Mouse (Mus musculus): ENCODE results near the gene Il12a.

Il12a gene

DNA sequence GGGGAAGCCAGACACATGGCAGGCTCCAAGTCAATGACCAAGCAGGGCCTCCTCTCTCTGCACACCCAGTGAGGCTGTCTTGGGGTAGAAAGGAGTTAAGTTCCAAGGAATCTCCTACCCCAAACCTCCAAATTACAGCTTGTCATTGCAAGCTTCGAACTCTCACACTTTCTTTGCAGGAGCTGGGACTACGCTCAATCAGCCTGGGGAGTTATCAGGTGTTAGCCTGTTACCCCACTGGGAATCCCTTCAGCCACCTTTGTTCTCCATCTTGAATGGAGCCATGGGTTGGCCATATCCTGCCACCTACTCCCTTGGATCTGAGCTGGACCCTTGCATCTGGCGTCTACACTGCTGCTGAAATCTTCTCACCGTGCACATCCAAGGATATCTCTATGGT is at the start of gene Il12a:
Gene Il12a (plus strand): TSS at position 301 of the 400 bp plus-strand sequence.
- in situ Hi-C loops (cut with MboI; ENCODE audit: low pct_unique_long_range_greater_than_20kb in 1 of 2, low sequenced_read_pairs in 2 of 2, unreplicated experiment in 1 of 2): no loop called here

GRCm38 (mm10) chr3:68642935-68643334 is 47.5 kb upstream of the Il12a start:
- in situ Hi-C loops (cut with MboI; ENCODE audit: low pct_unique_long_range_greater_than_20kb in 1 of 2, low sequenced_read_pairs in 2 of 2, unreplicated experiment in 1 of 2): no loop called here

DNA sequence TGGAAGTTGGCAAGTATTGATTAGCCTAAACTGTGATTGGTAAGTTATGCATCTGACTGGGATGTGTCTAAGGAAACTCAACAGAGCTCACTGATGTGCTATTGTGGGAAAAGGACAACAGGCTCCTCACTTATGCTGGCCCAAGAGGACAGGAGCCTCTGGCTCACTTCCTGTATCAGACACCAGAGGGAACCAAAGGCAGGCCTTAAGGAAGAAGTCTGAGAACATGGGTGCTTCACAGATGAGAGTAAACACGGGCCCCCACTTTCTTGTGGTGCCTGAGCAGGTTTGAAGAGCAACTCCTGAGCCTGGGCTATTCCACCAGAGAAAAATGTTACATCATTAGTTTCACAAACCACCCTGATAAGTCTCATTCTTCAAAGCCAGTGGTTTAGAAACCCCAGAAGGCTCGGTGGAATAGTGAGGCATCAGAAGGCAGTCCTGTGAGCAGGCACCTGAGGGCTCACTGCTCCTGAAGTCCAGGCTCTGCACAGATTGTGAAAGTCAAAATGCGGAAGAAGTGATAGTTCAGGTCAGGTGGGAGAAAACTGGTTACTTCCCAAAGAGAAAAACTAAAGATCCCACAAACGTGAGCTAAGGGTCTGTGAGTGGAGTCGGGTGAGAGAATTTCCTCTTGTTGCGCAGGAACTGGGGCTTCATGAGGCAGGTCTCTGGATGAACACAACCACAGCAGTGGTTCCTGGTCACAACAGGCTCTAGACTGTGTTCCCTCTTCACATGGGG is 43.9 kb upstream of the Il12a start:
- in situ Hi-C loops (cut with MboI; ENCODE audit: low pct_unique_long_range_greater_than_20kb in 1 of 2, low sequenced_read_pairs in 2 of 2, unreplicated experiment in 1 of 2): no loop called here

DNA sequence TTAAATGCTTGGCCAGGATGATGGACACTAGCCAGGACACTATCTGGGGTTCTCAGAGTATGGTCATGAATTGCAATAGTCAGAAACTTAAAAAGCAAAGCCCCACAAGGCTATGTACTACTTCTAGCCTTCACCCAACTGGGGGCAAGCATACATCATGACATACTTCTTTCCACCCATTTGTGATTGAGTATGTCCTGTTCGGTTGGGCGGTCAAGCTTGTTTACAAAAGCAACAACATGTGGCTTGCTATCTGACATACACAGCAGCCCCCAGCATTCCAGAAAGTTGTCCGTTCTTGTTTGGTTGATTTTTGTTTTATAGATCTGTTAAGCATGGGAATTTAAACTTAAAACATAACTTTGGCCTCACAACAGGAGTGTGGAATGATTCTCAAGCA is 43.2 kb upstream of the Il12a start:
- in situ Hi-C loops (cut with MboI; ENCODE audit: low pct_unique_long_range_greater_than_20kb in 1 of 2, low sequenced_read_pairs in 2 of 2, unreplicated experiment in 1 of 2): no loop called here

GRCm38 (mm10) chr3:68650251-68650650 is 40.2 kb upstream of the Il12a start:
- in situ Hi-C loops (cut with MboI; ENCODE audit: low pct_unique_long_range_greater_than_20kb in 1 of 2, low sequenced_read_pairs in 2 of 2, unreplicated experiment in 1 of 2): no loop called here

- in situ Hi-C loops (cut with MboI; ENCODE audit: low pct_unique_long_range_greater_than_20kb in 1 of 2, low sequenced_read_pairs in 2 of 2, unreplicated experiment in 1 of 2): no loop called here
Observed at GRCm38 (mm10) chr3:68656607-68657352, 33.7 kb upstream of the Il12a start.

DNA sequence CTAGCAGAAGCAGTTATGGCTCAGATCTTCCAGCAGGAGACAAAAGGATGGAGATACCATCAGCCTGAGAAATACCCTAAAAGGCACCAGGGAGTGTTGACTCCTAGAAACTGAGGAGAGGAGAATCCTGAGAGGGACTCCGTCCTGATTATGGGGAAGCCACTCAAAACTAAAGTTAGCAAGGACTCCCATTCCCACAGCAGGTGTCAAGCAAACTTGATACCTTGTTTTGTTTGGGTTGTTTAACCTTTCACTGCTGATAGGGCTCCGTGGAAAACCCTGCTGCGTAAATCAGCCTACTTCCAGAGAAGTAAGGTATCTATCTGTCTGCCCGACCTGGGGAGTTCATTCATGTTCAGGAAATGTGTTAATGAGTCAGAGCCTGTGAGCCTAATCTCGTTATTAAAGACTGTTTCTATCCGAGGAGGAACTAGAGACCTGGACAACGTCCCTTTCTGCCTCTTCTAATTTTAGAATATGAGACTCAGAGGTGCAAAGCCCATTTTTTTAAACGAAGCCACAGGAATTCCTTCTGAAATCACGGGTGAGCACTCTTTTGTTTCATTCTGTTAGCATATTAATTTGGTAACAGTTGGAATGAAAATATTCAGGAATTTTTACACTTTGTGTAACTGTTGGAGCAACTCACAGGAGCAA is 32.7 kb upstream of the Il12a start:
- in situ Hi-C loops (cut with MboI; ENCODE audit: low pct_unique_long_range_greater_than_20kb in 1 of 2, low sequenced_read_pairs in 2 of 2, unreplicated experiment in 1 of 2): no loop called here

GRCm38 (mm10) chr3:68659996-68660395 is 30.4 kb upstream of the Il12a start:
- in situ Hi-C loops (cut with MboI; ENCODE audit: low pct_unique_long_range_greater_than_20kb in 1 of 2, low sequenced_read_pairs in 2 of 2, unreplicated experiment in 1 of 2): no loop called here

GRCm38 (mm10) chr3:68660538-68660937 is 29.9 kb upstream of the Il12a start:
- in situ Hi-C loops (cut with MboI; ENCODE audit: low pct_unique_long_range_greater_than_20kb in 1 of 2, low sequenced_read_pairs in 2 of 2, unreplicated experiment in 1 of 2): no loop called here

- in situ Hi-C loops (cut with MboI; ENCODE audit: low pct_unique_long_range_greater_than_20kb in 1 of 2, low sequenced_read_pairs in 2 of 2, unreplicated experiment in 1 of 2): no loop called here
Observed at GRCm38 (mm10) chr3:68662386-68662785, 28.1 kb upstream of the Il12a start.

- in situ Hi-C loops (cut with MboI; ENCODE audit: low pct_unique_long_range_greater_than_20kb in 1 of 2, low sequenced_read_pairs in 2 of 2, unreplicated experiment in 1 of 2): no loop called here
Observed at GRCm38 (mm10) chr3:68664337-68664736, 26.1 kb upstream of the Il12a start.

DNA sequence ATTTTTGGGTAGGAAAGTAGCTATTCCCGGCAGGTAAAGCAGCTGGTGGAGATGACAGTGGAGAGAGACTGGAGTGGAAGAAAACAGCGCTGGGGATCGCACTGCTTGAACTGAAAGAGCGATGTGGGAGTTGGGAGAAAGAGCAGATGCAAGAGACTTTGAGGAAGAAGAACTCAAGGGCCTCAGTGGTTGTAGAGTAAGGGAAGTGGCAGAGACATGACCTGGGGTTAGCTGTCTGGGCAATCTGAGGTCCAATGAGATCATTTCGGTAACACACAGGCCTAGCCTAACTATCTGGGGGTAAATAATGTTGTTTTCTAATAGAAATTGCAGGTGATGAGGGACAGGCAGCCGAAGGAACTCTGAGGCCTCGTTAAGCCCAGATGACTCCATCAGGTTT is 24.1 kb upstream of the Il12a start:
- in situ Hi-C loops (cut with MboI; ENCODE audit: low pct_unique_long_range_greater_than_20kb in 1 of 2, low sequenced_read_pairs in 2 of 2, unreplicated experiment in 1 of 2): no loop called here

DNA sequence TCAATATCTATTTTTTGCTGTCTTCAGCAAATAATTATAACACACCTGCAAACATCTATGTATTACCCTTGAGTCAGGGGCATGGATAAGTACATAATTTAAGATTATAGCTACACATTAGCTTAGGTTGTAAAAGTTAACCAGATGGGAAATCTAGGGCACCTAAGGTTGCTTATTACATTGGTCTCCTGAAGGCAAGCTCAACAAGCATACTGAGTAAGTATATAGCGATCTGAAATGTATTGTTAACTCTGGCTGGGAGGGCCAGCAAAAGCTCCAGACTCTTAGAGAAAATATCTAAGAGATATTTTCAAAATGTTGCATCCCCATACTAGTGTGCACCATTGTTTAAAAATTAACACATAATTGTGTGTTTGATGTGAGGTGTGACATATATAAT is 22.6 kb upstream of the Il12a start:
- in situ Hi-C loops (cut with MboI; ENCODE audit: low pct_unique_long_range_greater_than_20kb in 1 of 2, low sequenced_read_pairs in 2 of 2, unreplicated experiment in 1 of 2): no loop called here

GRCm38 (mm10) chr3:68669418-68669974 is 20.9 kb upstream of the Il12a start:
- in situ Hi-C loops (cut with MboI; ENCODE audit: low pct_unique_long_range_greater_than_20kb in 1 of 2, low sequenced_read_pairs in 2 of 2, unreplicated experiment in 1 of 2): no loop called here

DNA sequence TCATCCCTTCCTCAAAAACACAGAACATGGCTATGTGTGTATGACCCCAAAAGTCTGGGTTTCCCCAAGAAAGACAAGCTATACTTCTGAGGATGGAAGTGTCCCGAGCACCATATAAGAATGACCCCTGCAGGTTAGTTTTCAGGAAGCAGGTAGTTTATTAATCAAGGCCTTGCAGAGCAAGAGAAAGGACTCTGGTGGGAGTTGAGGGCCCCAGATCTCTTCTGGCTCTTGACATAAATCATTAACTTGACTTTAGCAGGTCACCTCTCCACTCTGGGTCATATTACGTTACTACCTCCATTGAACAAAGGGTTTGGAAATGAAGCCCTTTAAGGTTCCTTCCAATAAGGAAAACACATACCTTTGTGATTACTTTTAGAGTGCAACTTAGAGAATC is 15.7 kb upstream of the Il12a start:
- in situ Hi-C loops (cut with MboI; ENCODE audit: low pct_unique_long_range_greater_than_20kb in 1 of 2, low sequenced_read_pairs in 2 of 2, unreplicated experiment in 1 of 2): no loop called here

GRCm38 (mm10) chr3:68675216-68675835 is 15.1 kb upstream of the Il12a start:
- in situ Hi-C loops (cut with MboI; ENCODE audit: low pct_unique_long_range_greater_than_20kb in 1 of 2, low sequenced_read_pairs in 2 of 2, unreplicated experiment in 1 of 2): no loop called here

DNA sequence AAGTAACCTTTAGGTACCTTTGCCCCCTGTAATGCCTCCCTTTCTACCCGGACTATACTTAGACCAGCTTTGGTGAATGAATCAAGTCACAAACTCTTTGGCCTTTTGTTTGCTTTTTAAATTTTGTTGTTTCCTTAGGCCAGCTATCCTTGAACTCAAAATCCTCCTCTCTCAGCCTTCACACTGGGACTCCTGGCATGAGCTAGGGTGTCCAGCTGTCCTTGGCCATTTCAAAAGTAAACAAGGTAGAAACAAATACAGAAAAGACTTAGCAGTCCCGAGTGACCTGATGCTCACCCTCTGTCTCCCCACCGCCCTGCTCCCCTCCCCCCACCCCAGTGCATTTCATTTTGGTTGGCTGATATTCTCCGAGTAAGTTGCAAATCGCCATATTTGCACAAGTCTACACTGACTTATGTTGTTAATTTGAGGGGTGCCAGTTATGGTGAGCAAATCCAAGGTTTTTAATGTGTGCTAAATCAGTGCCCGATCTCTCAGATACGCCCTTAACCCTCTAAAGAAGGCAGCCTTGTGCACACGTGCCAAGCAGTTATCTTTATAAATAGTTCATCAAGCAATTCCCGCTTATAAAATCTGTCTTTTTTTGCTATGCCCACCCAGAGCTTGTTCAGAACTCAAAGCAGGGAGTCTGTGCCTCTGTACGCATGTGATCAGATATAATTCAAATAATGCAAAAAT is 14.3 kb upstream of the Il12a start:
- in situ Hi-C loops (cut with MboI; ENCODE audit: low pct_unique_long_range_greater_than_20kb in 1 of 2, low sequenced_read_pairs in 2 of 2, unreplicated experiment in 1 of 2): no loop called here

DNA sequence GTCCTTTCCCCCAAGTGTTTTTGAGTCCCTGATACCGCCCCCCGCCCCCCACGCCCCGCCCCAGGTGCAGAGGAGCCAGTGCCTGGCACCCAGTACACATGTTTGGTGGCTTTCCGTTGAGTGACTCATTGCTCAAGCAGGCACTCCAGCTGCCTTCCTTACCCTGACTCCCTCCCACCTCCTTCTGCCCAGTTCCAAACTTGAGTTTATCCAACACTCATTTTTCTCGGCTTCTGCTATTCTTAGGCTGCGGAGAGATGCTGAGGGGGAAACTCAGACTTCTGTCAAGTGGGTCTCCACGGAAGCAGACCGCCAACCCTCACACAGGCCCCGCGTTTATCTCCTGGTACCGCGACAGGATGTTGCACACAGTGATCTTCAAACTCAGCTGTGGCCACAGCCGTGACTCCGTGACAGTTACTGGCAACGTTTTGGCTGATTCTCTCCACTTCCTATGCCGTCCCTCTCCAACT is 13.6 kb upstream of the Il12a start:
- in situ Hi-C loops (cut with MboI; ENCODE audit: low pct_unique_long_range_greater_than_20kb in 1 of 2, low sequenced_read_pairs in 2 of 2, unreplicated experiment in 1 of 2): no loop called here

Data from mouse embryonic stem cell (cell line).